Mouse (Mus musculus): ENCODE data around the gene Ghrhr.

Gene Ghrhr

DNA sequence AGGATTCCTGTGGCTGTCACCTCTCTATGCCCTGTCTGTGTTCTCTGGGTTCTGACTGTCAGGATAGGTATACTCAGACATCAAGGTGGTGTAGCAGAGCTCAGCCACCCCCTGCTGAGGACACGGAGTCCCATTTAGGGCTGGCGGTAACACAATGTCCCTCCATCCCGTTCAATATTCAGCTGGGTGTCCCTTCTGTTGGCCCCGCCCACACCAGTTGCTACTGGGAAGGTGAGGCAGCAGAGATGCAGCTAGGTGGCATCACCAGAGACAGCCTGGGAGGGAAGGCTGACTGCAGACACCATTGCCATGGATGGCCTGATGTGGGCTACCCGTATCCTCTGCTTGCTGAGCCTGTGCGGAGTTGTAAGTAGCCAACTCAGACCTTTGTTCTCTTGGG, at the start of gene Ghrhr:
Ghrhr (plus strand) TSS at position 220 of the 400 bp plus-strand sequence.
- no peak for DNase-seq

- no peak for DNase-seq
Measured at GRCm38 (mm10) chr6:55326299-55326698, 49.8 kb upstream of the Ghrhr start.

DNA sequence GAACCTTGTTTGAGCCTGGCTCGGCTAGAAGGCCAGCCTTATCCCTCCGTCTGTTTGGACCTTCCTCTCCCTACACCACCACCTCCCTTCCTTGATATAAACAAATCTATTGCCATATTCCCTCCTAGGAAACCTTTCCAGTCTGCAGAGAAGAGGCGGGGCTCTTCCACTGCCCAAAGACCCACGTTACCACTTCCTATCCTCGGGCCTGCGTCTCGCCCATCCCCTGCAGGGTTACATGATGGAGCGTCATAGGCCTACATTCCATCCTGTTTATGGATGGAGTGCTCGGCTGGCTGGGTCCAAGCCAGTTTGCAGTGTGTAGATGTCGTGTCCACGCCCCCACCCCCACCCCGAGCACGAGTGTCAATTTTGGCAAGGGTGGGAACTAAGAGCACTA, 48.8 kb upstream of the Ghrhr start:
- DNase-seq = no peak

GRCm38 (mm10) chr6:55328179-55328578, 47.9 kb upstream of the Ghrhr start:
- DNase-seq = no peak

DNA sequence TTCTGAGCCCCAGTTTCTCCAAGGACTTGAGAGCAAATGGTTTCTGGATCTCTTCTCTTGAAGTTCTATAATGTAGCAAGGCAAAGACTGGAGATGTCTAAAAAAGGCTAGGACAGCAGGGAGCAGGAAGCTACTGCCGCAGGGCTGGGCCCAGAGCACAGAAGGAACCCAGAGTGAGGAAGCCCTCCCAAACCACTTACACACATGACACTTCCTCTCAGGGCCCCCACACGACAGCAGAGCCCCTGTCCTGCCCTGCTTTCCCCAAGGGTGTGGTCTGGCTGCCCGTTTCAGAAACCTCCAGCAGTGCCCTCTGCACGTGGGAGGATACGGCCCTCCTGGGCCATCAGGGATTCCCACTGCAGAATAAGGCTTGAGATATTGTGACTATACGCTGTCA, 44.8 kb upstream of the Ghrhr start:
- no peak for DNase-seq

DNA sequence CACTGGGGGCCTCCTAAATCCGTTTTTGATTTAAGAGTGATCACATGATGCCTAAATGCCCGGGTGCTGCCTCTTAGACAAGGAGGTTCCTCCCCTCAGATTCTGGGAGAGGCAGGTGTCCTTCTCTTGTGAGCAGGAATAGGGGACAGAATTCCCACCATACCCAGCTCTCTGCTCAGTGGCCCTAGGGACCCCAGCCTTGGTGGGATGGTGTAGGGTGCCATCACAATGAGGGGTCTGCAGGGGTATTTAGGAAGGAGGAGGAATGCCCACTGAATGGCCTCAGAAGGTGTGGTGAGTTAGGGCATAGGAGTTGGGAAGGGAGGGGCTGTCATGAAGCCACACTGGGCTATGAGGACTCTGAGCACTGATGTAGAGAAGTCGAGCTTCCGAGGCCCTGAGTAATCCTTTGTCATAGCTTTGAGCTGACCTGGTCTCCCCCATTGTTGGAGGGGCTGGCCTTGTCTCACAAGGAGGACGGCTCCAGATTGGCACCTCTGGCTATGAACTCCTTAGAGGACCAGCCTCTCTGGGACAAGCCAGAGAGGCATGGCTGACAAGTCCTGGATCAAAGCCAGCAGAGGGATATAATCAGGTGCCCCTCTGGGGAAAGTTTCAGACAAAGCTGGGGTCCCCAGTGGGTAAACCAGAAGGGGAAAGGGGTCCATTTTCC, 43.9 kb upstream of the Ghrhr start:
- no peak for DNase-seq

GRCm38 (mm10) chr6:55332773-55333109, 43.4 kb upstream of the Ghrhr start:
- no peak for DNase-seq

DNA sequence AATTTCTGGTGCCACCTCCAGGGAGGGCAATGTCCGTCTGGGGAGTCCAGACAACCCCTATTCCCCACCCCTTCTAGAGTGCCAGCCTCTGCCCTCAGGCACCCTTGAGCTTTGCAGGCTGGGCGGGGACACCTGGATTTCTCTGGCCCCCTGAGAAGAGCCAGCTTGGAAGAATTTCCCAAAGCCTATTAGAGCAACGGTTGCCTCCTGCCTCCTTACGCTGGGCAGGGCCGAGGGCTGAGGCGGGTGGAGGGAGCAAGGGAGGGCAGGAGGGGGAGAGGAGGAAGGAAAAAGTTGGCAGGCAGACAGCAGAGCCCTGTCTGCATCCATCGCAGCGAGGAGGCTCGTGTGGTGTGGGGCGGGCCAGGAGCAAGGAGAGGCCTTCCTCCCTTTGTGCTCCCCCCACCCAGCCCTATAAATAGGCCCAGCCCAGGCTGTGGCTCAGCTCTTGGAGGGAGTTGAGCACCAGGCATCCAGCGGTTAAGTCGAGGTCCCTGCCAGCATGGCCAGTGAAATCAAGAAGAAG, 40.0 kb upstream of the Ghrhr start, which contains the start of gene Aqp1:
Aqp1 (plus strand) TSS at position 444 of the 526 bp plus-strand sequence.
- DNase-seq = no peak

DNA sequence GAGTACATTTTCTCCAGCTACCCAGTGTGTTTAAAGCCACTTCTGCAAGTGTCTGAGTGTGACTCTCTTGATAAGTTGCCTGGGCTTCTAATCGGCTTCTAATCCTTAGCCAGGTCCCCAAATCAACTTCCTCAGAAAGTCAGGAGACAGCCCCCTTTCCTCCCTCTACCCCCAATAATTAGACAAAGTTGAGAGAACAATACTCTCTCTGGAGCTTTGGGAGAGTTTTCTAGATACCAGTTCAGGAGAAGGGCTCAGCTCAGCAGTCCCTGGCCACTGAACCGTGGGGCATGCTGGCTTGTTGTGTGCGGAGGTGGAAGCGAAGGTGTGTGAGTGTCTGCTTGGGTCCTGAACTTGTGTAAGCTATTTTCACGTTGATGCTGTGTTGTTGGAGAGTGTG, 38.9 kb upstream of the Ghrhr start:
- no peak for DNase-seq

GRCm38 (mm10) chr6:55338077-55338476, 38.0 kb upstream of the Ghrhr start:
- DNase-seq = no peak

- no peak for DNase-seq
Measured at GRCm38 (mm10) chr6:55338934-55339825, 36.9 kb upstream of the Ghrhr start.

DNA sequence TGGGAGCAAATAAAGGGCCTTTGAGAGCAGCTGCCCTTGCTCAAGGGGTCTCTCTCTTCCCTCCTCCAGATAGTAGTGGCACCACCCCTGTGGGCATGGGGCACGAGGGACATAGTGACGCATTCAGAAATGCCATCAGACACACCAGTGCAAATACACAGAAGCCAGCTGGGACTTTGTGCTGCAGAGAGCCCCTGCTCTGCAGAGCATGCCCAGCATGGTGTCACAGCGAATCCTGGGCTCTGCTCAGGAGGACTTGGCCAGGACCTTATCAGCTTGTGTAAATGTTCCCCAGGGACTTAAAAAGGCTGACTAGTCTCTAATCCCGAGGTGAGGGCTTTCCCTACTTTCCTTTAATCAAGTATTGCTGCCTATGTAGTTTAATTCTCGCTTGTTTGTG, 34.4 kb upstream of the Ghrhr start:
- no peak for DNase-seq

DNA sequence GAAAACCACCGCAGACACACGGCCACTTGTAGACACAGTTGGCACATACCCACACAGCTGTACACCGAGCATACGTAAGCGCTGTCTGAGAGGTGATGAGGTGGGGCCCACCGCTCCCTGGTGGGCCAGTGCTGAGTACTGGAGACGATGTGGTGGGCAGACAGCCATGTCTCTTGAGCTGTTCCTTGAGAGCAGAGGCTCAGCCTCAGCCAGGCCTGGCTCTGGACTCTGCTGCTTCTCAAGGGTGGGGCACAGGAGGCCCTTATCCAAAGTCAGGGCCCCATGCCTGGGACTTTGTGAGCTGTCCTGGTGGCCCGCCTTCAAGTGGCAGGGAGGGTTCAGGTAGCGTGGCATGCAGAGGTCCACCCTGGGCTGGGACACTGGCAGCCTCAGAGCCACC, 33.8 kb upstream of the Ghrhr start:
- DNase-seq = no peak

DNA sequence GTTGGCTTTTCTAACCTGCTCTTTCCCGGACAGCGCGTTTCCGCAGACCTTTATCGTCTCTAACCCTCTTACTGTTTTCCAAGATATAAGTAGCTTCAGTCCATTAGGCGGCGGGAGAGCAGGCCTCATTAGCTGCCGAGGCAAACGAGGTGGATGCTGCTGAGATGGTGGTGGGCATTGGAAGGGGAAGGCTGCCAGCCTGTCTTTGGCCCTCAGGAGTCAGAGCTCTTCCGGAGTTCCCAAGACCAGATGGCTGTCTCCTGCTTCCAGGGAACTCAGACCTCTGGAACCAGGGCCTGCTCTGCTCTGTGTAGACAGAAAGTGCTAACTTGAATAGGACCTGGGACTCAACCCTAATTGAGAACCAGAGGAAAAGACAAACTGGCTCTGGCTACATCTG, 32.6 kb upstream of the Ghrhr start:
- no peak for DNase-seq

DNA sequence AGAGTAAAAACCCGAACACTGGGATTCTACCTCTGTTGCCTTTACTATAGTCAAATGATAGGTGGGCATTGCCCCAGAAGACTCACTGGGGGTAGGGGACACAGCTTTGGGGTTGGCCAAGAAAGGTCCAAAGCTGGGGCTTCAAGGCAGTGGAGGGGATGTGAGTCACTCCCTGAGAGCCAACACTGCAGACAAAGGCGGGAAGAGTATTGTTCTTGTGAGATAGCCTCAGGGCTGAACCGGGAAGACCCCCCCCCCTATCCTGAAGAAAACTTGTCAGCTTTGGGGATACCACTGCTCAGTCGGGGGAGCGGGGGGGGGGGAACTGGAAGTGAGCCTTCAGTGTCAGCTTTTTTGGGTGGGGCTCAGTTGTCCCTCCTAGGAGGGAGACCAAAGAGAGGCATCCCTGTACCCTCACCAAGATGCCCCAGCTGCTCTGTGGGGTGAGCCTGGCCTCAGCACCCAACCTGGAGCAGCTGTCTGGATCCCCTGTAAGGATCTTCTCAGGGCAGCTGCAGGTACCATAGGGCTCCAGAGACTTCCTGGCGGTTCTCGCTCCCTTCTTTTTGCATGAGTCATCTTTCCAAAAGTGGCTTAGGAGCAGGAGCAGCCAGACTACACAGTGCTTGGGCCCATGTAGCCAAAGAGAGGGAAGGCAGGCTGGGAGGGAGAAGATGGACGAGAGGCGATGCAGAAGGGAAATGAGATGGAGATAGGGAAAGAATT, 31.6 kb upstream of the Ghrhr start:
- DNase-seq = no peak

DNA sequence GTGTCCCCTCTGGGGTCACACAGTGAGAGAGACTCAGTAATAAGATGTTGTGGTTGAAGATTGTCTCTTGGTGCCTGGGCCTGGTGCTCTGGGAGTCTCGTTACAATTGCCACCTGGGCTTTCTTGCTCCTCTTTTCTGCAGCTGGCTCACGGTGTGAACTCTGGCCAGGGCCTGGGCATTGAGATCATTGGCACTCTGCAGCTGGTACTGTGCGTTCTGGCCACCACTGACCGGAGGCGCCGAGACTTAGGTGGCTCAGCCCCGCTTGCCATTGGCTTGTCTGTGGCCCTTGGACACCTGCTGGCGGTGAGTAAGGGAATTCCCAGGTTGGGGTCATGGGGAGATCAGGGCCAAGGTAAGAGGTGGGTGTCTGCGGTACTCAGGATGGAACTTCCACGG, 30.8 kb upstream of the Ghrhr start:
- DNase-seq = no peak

GRCm38 (mm10) chr6:55346491-55346890, 29.6 kb upstream of the Ghrhr start:
- DNase-seq = no peak

- no peak for DNase-seq
Measured at GRCm38 (mm10) chr6:55347711-55348571, 28.2 kb upstream of the Ghrhr start.

- no peak for DNase-seq
Measured at GRCm38 (mm10) chr6:55349231-55349630, 26.9 kb upstream of the Ghrhr start.

GRCm38 (mm10) chr6:55350383-55350952, 25.6 kb upstream of the Ghrhr start:
- DNase-seq = no peak

- DNase-seq = no peak
Measured at GRCm38 (mm10) chr6:55351712-55352111, 24.4 kb upstream of the Ghrhr start.
